Mouse (Mus musculus) central nervous system, embryonic 11.5 days (tissue): ENCODE results near the gene Midn. TPM values are rescaled to one million over a fixed set of nuclear protein-coding genes. Genes with fewer than 3 reads are reported as not detected.

ENCODE experiments used
- polyA plus RNA-seq: library from polyadenylated mRNA; depleted of rRNA; stranded (reverse); fragments of >200 nt; gene quantifications from 2 replicates; pipeline ENCODE4 v1.2.3, GENCODE M21; 2012; rRNA removed

The Midn gene
- polyA plus RNA-seq, result 171 and 228 TPM in 2 replicates

DNA sequence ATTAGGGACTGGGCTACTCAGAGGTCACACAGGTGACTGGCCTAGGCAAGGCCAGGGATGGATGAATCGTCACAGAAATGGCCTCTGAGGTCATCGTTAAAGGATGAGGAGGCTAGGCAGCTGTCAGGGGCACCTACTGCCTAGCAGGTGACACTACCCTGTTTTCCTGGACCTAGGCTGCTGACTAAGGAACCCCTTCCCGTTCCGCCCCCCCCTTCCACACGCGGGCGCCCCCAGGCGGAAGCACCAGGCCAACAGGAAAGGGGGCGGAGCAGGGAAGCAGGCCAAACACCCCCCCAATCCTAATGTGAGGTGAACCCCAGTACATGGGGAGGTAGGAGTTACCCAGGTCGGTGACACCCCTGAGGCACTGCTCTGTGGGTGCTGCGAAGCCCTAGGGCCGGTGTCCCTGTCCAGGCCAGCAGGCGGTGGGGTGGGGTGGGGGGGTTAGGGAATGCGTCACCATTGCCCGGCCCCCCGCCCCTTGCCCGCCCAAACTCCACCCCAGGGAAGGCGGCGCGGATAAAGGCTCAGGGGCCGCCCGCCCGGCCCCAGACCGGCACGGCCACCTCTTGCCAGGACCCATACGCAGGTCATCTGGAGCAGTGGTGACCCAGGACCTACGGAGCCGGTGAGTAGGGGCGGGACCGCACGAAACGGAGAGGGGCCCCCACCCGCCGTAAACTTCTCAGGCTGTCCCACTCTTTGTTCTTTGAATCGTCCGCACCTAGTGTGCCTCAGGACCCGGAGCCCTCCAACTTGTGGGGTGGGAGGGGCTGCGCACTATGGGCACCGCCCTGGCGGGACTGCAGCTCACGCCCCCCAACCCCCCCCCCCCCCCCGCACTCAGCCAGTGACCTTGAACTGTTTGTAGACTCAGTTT is at the start of gene Midn:
TSS of gene Midn (plus strand) at position 554 of the 883 bp plus-strand sequence.

DNA sequence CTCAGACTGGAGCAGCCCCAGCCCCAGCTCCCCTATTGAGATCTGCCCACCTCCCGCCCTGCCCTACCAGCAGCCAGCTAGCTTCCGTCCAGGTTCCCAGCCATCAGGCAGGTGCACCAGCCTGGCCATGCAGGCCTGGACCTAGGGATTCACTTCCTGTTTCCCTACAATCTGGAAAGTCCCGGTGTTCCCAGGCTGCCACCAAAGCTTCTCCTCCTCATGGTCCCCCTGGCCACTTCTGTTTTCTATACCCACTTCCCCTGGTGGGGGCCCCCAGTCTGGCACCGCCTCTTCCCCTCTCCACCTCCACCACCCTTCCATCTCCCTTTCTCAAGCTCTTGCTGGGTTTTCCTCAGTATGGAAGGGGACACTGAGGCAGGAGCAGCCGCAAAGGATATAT is 42.6 kb upstream of the Midn start, which contains the start of gene Sbno2:
TSS of gene Sbno2 (minus strand) at position 112 of the 400 bp plus-strand sequence.

DNA sequence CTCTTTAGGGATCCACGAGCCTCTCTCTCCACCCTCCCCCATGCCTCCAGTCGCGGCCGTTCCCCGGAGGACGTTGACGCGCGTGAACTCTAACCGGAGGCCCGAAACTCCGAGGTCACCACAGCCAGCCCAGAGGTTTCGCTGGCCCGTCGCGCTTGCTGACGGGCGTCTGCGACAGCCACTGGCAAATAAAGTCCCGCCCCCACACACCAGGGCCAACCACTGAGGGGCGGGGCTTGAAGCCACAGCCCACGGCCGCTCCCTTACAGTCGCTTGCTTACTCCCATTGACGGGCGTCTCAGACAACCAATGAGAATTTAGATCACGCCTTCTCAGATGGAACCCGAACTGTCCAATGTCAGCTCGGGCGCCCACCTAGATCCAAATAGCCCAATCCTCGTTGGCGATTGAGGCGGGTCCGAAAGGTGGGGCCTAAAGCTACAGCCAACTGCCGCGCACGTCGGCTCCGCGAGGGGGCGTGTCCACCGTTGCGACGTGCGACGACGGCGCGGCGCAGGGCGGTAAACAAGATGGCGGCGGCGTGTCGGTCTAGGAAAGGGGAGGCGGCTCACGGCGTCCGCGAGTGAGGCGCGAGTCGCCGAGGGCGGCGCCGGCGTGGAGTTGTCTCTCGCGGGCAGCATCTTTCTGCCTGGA is 32.7 kb upstream of the Midn start, which contains the start of gene Stk11:
TSS of gene Stk11 (plus strand) at position 514 of the 654 bp plus-strand sequence.

DNA sequence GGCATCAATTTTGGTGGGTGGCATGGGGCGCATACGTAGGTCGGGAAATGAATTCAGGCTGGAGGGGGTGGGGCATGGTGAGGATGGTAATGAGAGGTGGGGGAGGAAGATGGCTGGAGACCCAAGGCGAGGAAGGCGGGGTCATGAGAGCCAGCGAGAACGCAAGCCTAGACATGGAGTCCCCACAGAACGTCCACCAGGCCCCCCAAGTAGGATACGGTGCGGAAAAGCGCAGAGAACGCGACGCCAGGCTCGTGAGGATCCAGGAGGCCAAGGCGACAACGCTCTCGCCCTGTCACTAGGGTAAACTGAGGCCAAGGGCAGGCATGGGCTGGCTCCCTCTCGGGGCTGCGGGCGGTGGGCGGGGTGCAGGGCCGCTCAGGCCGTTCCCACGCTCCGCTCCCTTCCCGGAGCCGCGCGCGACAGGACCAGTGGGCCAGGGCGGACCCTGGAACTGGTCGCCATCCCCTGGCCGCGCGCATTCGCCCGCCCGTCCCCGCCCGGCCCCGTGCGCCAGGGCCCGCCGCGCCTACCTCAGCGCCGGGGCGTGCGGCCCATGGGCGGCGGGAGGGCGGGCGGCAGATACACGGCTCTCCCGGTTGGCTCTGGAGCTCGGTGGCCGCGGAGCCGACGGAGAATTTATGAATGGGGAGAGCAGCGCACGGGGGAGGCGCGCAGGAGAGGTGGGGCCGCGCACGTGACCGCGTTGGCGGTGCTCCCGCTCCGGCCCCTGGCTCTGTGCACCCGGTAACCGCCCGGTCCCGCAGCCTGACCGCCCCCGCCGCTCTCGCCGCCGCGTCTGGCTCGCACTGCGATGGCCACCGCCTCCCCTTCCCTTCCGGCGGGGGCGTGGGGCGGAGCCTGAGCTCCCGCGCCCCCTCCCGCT is 9.3 kb upstream of the Midn start, which contains the start of gene Atp5d:
TSS of gene Atp5d (plus strand) at position 80 of the 886 bp plus-strand sequence.

DNA sequence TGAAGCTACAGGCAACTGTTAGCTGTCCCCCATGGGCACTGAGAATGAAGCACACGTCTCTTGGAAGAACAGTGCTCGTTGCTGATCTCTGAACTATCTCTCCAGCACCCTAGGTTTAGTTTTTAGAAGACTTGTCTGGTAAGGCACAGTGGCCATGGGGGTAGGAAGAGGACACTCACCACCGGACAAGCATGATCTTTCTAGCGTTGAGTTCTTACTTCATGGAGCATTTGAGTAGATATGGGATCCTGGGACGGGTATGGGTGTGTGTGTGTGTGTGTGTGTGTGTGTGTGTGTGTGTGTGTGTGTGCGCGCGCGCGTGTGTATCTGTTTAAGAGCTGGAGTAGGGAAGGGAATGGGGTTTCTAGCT is 7.4 kb upstream of the Midn start, which contains the start of gene Cbarp:
TSS of gene Cbarp (minus strand) at position 170 of the 370 bp plus-strand sequence.

DNA sequence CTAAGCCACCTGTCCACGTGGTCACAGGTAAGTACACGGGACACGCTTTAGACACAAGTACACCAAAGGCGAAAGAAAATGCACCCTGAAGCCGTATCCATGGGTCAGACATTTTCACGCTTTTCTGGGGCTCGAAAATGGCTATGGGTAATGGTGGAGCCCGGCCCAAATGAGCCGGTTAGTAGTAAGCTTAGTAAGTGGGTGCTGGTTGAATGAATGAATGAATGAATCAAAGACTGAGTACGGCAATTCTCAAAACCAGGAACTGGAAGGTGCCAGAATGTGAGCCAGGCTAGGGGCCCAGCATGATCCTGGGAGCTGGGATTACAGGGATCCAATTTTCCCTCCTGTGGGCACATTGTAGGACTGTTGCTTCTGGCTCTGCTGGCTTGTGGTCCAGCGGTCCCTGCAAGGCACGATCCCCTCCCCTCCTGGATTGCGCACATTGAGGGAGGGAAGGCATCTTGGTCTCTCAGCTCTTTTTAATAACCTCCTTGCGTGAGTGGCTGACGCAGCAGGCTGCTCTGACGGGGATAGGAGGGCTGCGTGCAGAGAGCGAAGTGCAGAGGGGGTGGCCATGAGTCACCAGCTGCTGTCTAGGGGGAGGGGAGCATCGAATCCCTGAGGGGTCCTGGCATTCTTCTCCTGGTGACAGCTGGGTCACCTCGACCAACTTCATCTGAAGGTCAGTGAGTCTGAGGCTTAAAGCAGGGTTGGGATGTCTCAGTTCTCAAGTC is 17.5 kb downstream of the Midn start, which contains the start of gene Cirbp:
TSS of gene Cirbp (plus strand) at position 594 of the 737 bp plus-strand sequence.

DNA sequence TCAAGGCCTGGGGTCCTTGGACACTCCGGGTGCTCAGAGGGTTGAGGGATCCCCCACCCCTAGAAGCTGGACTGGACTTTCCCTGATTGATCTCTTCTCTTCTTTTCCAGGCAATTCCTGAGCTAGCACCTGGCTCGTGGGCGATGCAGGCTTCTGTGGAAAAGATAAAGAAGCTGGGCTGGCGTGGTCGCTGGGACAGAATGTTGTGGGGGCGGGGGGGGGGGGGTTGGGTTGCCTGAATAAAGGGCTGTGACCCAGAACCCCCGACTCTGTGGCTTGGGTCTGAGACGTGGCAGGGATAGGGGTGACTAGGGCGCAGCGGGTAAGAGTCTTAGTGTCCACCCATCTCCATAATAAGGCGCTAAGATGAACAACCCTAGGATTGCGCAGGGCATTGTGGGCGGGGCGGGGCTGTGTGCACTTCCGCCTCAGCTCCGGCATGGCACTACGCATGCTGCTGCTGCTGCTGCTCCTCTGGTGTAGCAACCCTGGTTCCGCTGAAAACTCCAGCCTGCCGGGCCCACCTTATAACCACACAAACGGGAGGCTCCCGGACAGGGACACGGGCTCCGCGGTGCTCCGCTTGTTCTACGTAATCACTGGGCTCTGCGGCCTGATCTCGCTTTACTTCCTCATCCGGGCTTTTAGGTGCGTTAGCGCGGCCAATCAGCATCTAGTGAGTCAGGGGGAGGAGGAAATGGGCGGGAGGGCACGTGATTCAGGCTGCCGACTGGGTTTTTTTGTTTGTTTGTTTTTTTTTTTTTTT is 24.6 kb downstream of the Midn start, which contains the start of gene 1600002K03Rik:
TSS of gene 1600002K03Rik (plus strand) at position 418 of the 766 bp plus-strand sequence.

DNA sequence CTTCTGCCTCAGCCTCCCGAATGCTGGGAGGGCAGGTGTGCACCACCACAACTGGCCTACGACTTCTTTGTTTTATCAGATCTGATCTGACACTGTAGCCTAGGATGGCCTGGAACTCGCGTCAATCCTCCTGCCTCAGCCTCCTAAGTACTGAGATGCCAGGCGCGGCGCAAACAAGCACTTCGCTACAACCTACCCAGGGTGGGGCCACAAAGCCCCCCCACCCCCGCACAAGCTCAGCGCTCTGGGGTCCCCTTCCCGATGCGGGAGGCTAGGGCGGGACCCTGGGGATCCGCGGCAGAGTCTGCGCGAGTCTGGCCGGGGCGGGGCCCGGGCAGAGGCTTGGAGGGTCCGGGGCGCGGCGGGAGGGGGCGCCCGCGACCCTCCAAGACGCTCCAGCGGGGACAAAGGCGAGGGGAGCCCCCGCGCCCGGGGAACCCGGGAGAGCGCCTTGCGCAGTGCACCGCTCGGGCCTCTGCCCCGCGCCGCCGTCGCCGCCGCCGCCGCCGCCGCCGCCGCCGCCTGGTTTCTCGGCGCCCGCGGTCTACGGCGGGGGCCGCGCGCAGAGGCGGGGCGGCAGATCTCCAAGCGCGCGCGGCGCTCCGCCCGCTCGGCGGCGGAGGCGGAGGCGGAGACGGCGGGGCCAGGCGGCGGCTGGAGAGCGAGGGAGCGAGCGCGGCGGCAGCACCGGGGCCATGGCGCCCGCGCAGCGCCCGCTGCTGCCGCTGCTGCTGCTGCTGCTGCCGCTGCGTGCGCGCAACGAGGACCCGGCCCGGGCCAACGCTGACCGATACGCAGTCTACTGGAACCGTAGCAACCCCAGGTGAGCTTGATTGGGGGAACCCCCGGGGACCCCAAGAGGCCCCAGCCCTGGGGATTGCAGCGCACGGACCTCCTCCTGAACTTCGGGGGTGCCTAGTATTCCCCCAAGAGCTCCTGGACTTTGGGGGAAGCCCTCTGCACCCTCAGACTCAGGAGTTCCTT is 31.3 kb downstream of the Midn start, which contains the start of gene Efna2:
TSS of gene Efna2 (plus strand) at position 415 of the 984 bp plus-strand sequence.

Other genes with a start within 250 kb of the Midn start
- gene Med16, start 239.3 kb upstream of the Midn start, polyA plus RNA-seq, result 47.8 and 59.6 TPM in 2 replicates
- not detected in 2 replicates for gene Gm26602, start 237.4 kb upstream of the Midn start, polyA plus RNA-seq
- 1.2 and 1.3 TPM in 2 replicates for gene Kiss1r, start 231.3 kb upstream of the Midn start, polyA plus RNA-seq
- 110 and 123 TPM in 2 replicates for gene R3hdm4, start 227.1 kb upstream of the Midn start, polyA plus RNA-seq
- 11.1 and 12.1 TPM in 2 replicates for gene Arid3a, start 221.2 kb upstream of the Midn start, polyA plus RNA-seq
- gene Wdr18, start 188.1 kb upstream of the Midn start, polyA plus RNA-seq, result 40.0 and 55.7 TPM in 2 replicates
- gene Grin3b, start 177.6 kb upstream of the Midn start, polyA plus RNA-seq, result 0.28 and 0.39 TPM in 2 replicates
- 120 and 158 TPM in 2 replicates for gene Tmem259, start 163.9 kb upstream of the Midn start, polyA plus RNA-seq
- gene Cnn2, start 159.7 kb upstream of the Midn start, polyA plus RNA-seq, result 66.5 and 128 TPM in 2 replicates
- gene Abca7, start 151.8 kb upstream of the Midn start, polyA plus RNA-seq, result 7.7 and 7.9 TPM in 2 replicates
- gene Arhgap45, start 131.6 kb upstream of the Midn start, polyA plus RNA-seq, result 12.5 and 14.7 TPM in 2 replicates
- gene Polr2e, start 108.5 kb upstream of the Midn start, polyA plus RNA-seq, result 194 and 280 TPM in 2 replicates
- gene Gpx4, start 101.1 kb upstream of the Midn start, polyA plus RNA-seq, result 416 and 440 TPM in 2 replicates
- 16.6 and 19.3 TPM in 2 replicates for gene Sbno2, start 42.7 kb upstream of the Midn start, polyA plus RNA-seq
- gene Stk11, start 32.5 kb upstream of the Midn start, polyA plus RNA-seq, result 119 and 142 TPM in 2 replicates
- gene Atp5d, start 9.6 kb upstream of the Midn start, polyA plus RNA-seq, result 329 and 334 TPM in 2 replicates
- gene Cbarp, start 7.4 kb upstream of the Midn start, polyA plus RNA-seq, result 33.8 and 39.4 TPM in 2 replicates
- gene Cirbp, start 17.7 kb downstream of the Midn start, polyA plus RNA-seq, result 260 and 305 TPM in 2 replicates
- 15.7 and 18.1 TPM in 2 replicates for gene 1600002K03Rik, start 24.7 kb downstream of the Midn start, polyA plus RNA-seq
- 47.6 and 65.6 TPM in 2 replicates for gene Efna2, start 31.2 kb downstream of the Midn start, polyA plus RNA-seq
- gene Mum1, start 78.2 kb downstream of the Midn start, polyA plus RNA-seq, result 115 and 164 TPM in 2 replicates
- gene Ndufs7, start 100.8 kb downstream of the Midn start, polyA plus RNA-seq, result 188 and 220 TPM in 2 replicates
- gene Gamt, start 112.7 kb downstream of the Midn start, polyA plus RNA-seq, result 11.8 and 25.1 TPM in 2 replicates
- gene Dazap1, start 113.2 kb downstream of the Midn start, polyA plus RNA-seq, result 156 and 213 TPM in 2 replicates
- gene Rps15, start 144.2 kb downstream of the Midn start, polyA plus RNA-seq, result 3,440 and 4,629 TPM in 2 replicates
- gene Apc2, start 147.7 kb downstream of the Midn start, polyA plus RNA-seq, result 48.8 and 63.3 TPM in 2 replicates
- gene 2310011J03Rik, start 172.3 kb downstream of the Midn start, polyA plus RNA-seq, result 30.4 and 34.3 TPM in 2 replicates
- gene Pcsk4, start 181.2 kb downstream of the Midn start, polyA plus RNA-seq, result 3.1 and 4.9 TPM in 2 replicates
- 2.0 and 3.5 TPM in 2 replicates for gene Reep6, start 181.7 kb downstream of the Midn start, polyA plus RNA-seq
- gene Adamtsl5, start 200.1 kb downstream of the Midn start, polyA plus RNA-seq, result 0.52 and 0.75 TPM in 2 replicates
- 0.26 and 0.29 TPM in 2 replicates for gene Plk5, start 208.2 kb downstream of the Midn start, polyA plus RNA-seq
- 57.7 and 74.4 TPM in 2 replicates for gene Mex3d, start 239.4 kb downstream of the Midn start, polyA plus RNA-seq